Mouse (Mus musculus) limb, embryonic 11.5 days (tissue): ENCODE data around the gene Top2a. TPM values are rescaled to one million over a fixed set of nuclear protein-coding genes. Genes with fewer than 3 reads are reported as not detected.

Experiments used
- ATAC-seq: fragments of 200-750 bp; cut with Nextera tagmentation; 2 replicates; pipeline ENCODE4 v1.8.0; 2017; ENCODE audit warnings: low read depth; ENCODE audit not compliant: insufficient number of reproducible peaks, low FRiP score, low TSS enrichment
- DNase-seq: peaks from one replicate; pipeline ENCODE4 v3.0.0-alpha.2; 2015; ENCODE audit warnings: low spot score
- H3K27ac ChIP-seq: fragments of 300-500 bp; sonication (generic); replicated peaks from 2 replicates; pipeline ENCODE4 v1.5.1; 2014; ENCODE audit warnings: low read depth, mild to moderate bottlenecking, low read length
- H3K27me3 ChIP-seq: fragments of 300-500 bp; sonication (generic); 2 replicates; pipeline ENCODE4 v1.6.1; 2014; ENCODE audit warnings: mild to moderate bottlenecking, low read length, mixed read lengths; ENCODE audit not compliant: control insufficient read depth, insufficient read depth
- H3K36me3 ChIP-seq: fragments of 300-500 bp; sonication (generic); 2 replicates; pipeline ENCODE4 v1.6.1; 2014; ENCODE audit warnings: mild to moderate bottlenecking, low read length, moderate library complexity, mixed read lengths; ENCODE audit not compliant: control insufficient read depth, insufficient read depth
- H3K4me1 ChIP-seq: fragments of 300-500 bp; sonication (generic); 2 replicates; pipeline ENCODE4 v1.6.1; 2014; ENCODE audit warnings: low read length, mixed read lengths; ENCODE audit not compliant: control insufficient read depth, insufficient read depth
- H3K4me2 ChIP-seq: fragments of 300-500 bp; sonication (generic); 2 replicates; pipeline ENCODE4 v1.6.1; 2014; ENCODE audit warnings: low read depth, mild to moderate bottlenecking, moderate library complexity; ENCODE audit not compliant: severe bottlenecking
- H3K4me3 ChIP-seq: fragments of 300-500 bp; sonication (generic); 2 replicates; pipeline ENCODE4 v1.5.1; 2014; ENCODE audit warnings: low read depth, low read length
- H3K9ac ChIP-seq: fragments of 300-500 bp; sonication (generic); 2 replicates; pipeline ENCODE4 v1.6.1; 2014; ENCODE audit warnings: mild to moderate bottlenecking, low read length
- H3K9me3 ChIP-seq: fragments of 300-500 bp; sonication (generic); 2 replicates; pipeline ENCODE4 v1.6.1; 2016; ENCODE audit warnings: low read length; ENCODE audit not compliant: control insufficient read depth
- WGBS: fragments of 180-500 bp; shearing (Covaris S2); extraction: QIAGEN DNeasy Blood & Tissue Kit; methylation state at CpG from one replicate; pipeline ENCODE4 v1.1.7; 2014; 5-methylcytosine and 5-hydroxymethylcytosine counted together
- polyA plus RNA-seq: library from polyadenylated mRNA; unstranded; fragments of >200 nt; fragmentation: Nextera tagmentation; extraction: Ambion mirVana; gene quantifications from 2 replicates; pipeline ENCODE4 v1.2.1, GENCODE M21; 2014

The Top2a gene
- polyA plus RNA-seq: 422 and 448 TPM in 2 replicates

GRCm38 (mm10) chr11:99023500-99024467 lies at the start of gene Top2a:
Gene Top2a (minus strand): TSS chr11:99024189.
- Histone ChIP-seq H3K4me2 (peak within 1 kb of the TSS; percentile 60), H3K27me3 (no peaks in the 10 kb centered on the region), H3K4me3 (peak within 1 kb of the TSS; percentile 93), H3K27ac (peak within 1 kb of the TSS; percentile 68; the same call in 1 of the 2 replicates), H3K9ac (peak within 1 kb of the TSS; percentile 95), H3K36me3 (peaks cover 19% of the 10 kb centered on the region), H3K9me3 (no peaks in the 10 kb centered on the region), H3K4me1 (peaks cover 6% of the 10 kb centered on the region; the same call in 1 of the 2 replicates)
- peak; percentile 90 for ATAC-seq
- peak; percentile 99 for DNase-seq
- under 1% methylated on average over 54 of the region's 54 CpGs for WGBS

DNA sequence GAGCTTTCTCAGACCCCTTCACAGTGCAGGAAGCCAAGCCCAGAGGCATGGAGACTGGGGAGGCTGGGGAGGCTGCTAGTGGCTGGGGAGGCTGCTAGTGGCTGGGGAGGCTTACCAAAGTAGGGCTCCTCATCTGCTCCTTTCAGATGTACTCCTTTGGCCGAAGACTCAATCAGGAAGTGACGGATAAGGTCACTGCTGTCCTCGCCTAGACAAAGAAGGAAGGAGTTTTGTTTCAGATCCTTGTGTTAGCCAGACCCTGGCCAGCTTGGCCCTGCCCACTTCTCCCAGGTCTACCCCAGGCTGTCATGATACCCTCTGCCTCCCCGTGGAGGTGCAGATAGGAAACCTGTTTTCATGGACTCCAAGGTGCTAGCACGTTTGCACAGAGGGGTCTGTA lies 49.8 kb upstream of the Top2a start:
- no peak for ATAC-seq
- WGBS: 50% methylated on average over 5 of the region's 5 CpGs
- peak overlapping the region; percentile 77 for H3K27ac ChIP-seq

DNA sequence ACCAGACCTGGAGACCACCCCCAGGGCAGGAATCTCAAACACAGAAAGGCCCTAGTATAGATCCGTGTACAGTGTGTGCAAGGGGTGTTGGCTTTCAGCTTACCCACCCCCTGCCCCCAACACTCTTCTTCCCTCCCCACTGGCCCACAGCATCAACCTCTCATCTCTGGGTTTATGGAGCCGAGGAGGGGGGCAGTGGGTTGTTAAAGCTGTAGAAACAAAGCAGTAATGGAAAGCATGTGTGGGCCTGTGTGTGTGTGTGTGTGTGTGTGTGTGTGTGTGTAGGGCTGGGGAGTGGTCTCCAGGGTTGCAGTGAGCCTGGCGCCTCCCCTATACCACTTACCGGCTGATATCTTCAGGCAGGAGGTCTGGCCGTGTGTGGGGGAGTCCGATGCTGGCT lies 47.9 kb upstream of the Top2a start:
- no peaks in the 10 kb centered on the region for H3K9me3 ChIP-seq
- 0% methylated on average over 6 of the region's 6 CpGs for WGBS
- H3K9ac ChIP-seq: no peak overlapping the region
- DNase-seq (peak; percentile 87), ATAC-seq (peak; percentile 91)
- peak overlapping the region; percentile 32; the same call in 1 of the 2 replicates for H3K4me2 ChIP-seq
- no peaks in the 10 kb centered on the region for H3K36me3 ChIP-seq
- peaks cover 58% of the 10 kb centered on the region for H3K4me1 ChIP-seq
- H3K4me3 ChIP-seq: no peak overlapping the region
- H3K27me3 ChIP-seq: no peaks in the 10 kb centered on the region
- H3K27ac ChIP-seq: peak overlapping the region; percentile 70

More for the DNA sequence above, 49.8 kb upstream of the Top2a start:
- Histone ChIP-seq H3K4me2 (no peak overlapping the region), H3K27me3 (no peaks in the 10 kb centered on the region), H3K4me3 (no peak overlapping the region), H3K4me1 (peaks cover 65% of the 10 kb centered on the region), H3K36me3 (no peaks in the 10 kb centered on the region), H3K9me3 (no peaks in the 10 kb centered on the region), H3K9ac (no peak overlapping the region)
- DNase-seq: no peak

GRCm38 (mm10) chr11:99068455-99068854 lies 44.5 kb upstream of the Top2a start:
- H3K4me2 ChIP-seq: no peak overlapping the region
- H3K27ac ChIP-seq: no peak overlapping the region
- H3K9ac ChIP-seq: no peak overlapping the region
- H3K4me1 ChIP-seq: peaks cover 50% of the 10 kb centered on the region
- 84% methylated on average over 5 of the region's 5 CpGs for WGBS
- H3K36me3 ChIP-seq: no peaks in the 10 kb centered on the region
- no peaks in the 10 kb centered on the region for H3K27me3 ChIP-seq
- no peak for DNase-seq
- H3K4me3 ChIP-seq: no peak overlapping the region
- H3K9me3 ChIP-seq: no peaks in the 10 kb centered on the region
- ATAC-seq: no peak

DNA sequence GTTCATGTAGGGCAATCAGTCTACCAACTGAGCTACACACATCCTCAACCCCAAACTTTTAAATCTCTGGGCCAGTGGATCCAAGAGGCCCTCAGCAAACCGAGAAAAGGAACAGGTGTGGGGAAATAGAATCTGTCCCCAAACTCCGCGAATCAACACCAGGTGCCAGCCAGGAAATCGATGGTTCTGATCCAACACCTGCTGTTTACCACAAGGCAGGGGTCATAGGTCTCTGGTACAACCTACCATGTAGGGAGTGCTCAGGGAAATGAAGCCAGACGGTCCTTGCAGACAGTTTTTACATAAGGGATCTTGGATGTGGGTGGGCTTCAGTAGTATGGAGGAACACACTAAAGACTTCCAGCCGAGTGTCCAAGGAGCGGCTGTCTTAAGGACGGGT lies 43.6 kb upstream of the Top2a start:
- Histone ChIP-seq H3K9me3 (no peaks in the 10 kb centered on the region), H3K4me2 (no peak overlapping the region), H3K9ac (no peak overlapping the region), H3K4me3 (no peak overlapping the region), H3K27me3 (no peaks in the 10 kb centered on the region), H3K27ac (no peak overlapping the region), H3K36me3 (no peaks in the 10 kb centered on the region), H3K4me1 (peaks cover 48% of the 10 kb centered on the region)
- ATAC-seq (no peak), DNase-seq (no peak)
- 66% methylated on average over 8 of the region's 8 CpGs for WGBS

DNA sequence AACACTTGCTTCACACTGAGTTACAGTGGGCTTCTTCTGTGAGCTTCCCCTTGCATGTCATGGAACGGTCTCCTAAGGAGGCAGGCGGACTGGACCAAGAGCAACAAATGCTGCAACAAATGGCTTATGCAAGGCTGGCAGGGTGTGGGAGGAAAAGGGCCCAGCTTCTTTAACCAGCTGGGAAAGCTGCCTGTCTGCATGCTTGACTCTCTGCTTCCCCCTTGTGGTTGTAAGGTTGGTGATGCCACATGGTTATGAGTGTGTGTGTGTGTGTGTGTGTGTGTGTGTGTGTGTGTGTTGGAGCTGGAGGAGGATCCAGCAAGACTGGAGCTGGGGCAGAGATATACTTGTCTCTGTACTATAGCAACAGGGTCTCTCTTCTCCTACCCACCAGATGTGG lies 42.0 kb upstream of the Top2a start:
- 3% methylated on average over 2 of the region's 2 CpGs for whole genome bisulfite sequencing
- H3K27me3 ChIP-seq: no peaks in the 10 kb centered on the region
- ATAC-seq (no peak), DNase-seq (peak; percentile 76)
- no peak overlapping the region for H3K4me3 ChIP-seq
- peaks cover 33% of the 10 kb centered on the region for H3K4me1 ChIP-seq
- H3K9me3 ChIP-seq: no peaks in the 10 kb centered on the region
- 0 out of 2 replicates have a peak overlapping the region, but pooled peaks have one; percentile 14 for H3K27ac ChIP-seq
- H3K4me2 ChIP-seq: no peak overlapping the region
- no peak overlapping the region for H3K9ac ChIP-seq
- no peaks in the 10 kb centered on the region for H3K36me3 ChIP-seq

DNA sequence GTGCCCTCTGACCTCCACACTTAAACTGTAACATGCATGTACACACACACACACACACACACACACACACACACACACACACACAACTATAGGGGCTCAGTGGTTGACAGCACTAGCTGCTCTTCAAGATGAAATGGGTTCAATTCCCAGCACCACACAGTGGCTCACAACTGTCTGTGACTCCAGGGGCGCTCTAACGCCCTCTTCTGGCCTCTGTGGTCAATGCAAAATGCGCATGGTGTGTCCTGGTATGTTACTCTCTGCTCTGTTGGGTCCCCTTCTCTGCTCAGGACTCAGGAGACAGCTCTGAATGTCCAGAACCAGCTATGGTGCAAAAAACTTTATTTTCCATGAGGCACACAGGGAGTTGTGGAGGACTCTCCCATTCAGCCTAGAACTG lies 41.4 kb upstream of the Top2a start:
- Histone ChIP-seq H3K4me1 (peaks cover 29% of the 10 kb centered on the region), H3K4me3 (no peak overlapping the region), H3K27me3 (no peaks in the 10 kb centered on the region), H3K27ac (0 out of 2 replicates have a peak overlapping the region, but pooled peaks have one; percentile 14), H3K36me3 (no peaks in the 10 kb centered on the region), H3K9me3 (no peaks in the 10 kb centered on the region), H3K9ac (no peak overlapping the region), H3K4me2 (no peak overlapping the region)
- DNase-seq (no peak), ATAC-seq (no peak)
- 67% methylated on average over 3 of the region's 3 CpGs for WGBS

- ATAC-seq (no peak), DNase-seq (no peak)
- 22% methylated on average over 8 of the region's 8 CpGs for WGBS
- no peak overlapping the region for H3K4me3 ChIP-seq
- H3K27me3 ChIP-seq: no peaks in the 10 kb centered on the region
- no peaks in the 10 kb centered on the region for H3K36me3 ChIP-seq
- H3K4me1 ChIP-seq: peaks cover 25% of the 10 kb centered on the region
- peak overlapping the region; percentile 43; the same call in 1 of the 2 replicates for H3K9ac ChIP-seq
- H3K4me2 ChIP-seq: no peak overlapping the region; the same call in 1 of the 2 replicates
- peak overlapping the region; percentile 30; the same call in 1 of the 2 replicates for H3K27ac ChIP-seq
- H3K9me3 ChIP-seq: no peaks in the 10 kb centered on the region
These were observed 39.6 kb upstream of the Top2a start for GRCm38 (mm10) chr11:99063406-99064131.
